Mouse (Mus musculus): ENCODE measurements at regions not wholly inside any gene's neighbourhood (a gene's known extent, or its start where the extent isn't known, plus 50 kb on each side); places are given as distances from the start of the nearest gene placed in this dataset.

- TF ChIP-seq CTCF (IDR thresholded peaks at IDR 0.05; ENCODE audit: low read depth, low read length) = no peak
- TF ChIP-seq GATA1 (IDR thresholded peaks at IDR 0.05; ENCODE audit: borderline replicate concordance, low read length) = no peak
- no peak for TF ChIP-seq POLR2AphosphoS5 (IDR thresholded peaks at IDR 0.05; ENCODE audit: insufficient replicate concordance, low read depth, low read length)
Measured at GRCm38 (mm10) chr6:37775151-37775550, 95.5 kb upstream of the Trim24 start.
